Mouse (Mus musculus): ENCODE measurements at regions not wholly inside any gene's neighbourhood (a gene's known extent, or its start where the extent isn't known, plus 50 kb on each side); places are given as distances from the start of the nearest gene placed in this dataset.

GRCm38 (mm10) chr9:122568691-122569441 lies 178.3 kb upstream of the Topaz1 start:
- peak; percentile 20 to 33 for DNase-seq

- DNase-seq: peak in 1 of 2 experiments; percentile 6
These were observed 177.4 kb upstream of the Topaz1 start for GRCm38 (mm10) chr9:122569511-122570455.

DNA sequence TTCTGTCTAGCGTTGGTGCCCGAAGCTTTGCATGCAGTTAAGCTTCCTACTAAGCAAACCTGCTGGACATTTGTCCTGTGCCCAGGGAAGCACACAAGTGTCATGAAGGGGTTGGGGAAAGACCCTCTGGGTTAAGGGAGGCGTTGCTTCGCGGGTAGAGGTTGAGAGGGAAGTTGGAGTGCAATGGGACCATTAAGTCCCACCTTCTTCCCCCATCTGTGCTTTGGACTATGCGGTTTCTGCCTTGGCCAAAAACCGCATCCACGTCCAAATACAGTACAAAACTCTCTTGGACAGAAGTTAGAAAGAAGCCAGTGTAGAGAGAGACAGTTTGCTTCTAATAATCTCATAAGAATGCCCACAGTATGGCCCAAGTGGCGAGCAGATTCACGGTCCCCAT lies 176.1 kb upstream of the Topaz1 start:
- no peak for DNase-seq

GRCm38 (mm10) chr9:122571402-122572059 lies 175.6 kb upstream of the Topaz1 start:
- no peak for DNase-seq

GRCm38 (mm10) chr9:122572060-122572835 lies 174.9 kb upstream of the Topaz1 start:
- DNase-seq: peak; percentile 52 to 68

DNA sequence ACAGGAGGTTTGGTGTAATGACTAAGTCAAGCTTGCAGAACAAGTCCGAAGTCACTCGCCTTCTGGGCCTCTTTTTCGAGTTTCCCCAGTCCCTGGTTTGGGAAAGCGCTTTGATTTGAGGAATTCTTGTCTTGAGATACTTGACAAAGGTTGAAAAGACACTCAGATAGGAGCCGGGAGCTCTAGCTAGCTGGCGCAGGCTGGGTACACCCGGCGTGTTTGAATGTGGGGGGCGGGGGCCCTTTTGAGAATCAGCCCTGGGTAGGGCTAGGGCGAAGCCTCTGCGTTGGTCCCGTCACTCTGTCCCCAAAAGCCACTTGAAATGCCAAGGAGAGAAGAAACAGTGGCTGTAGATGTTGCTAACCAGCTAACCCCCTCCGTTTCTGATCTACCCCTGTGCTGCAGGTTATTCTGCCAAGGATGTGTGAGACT lies 174.3 kb upstream of the Topaz1 start:
- DNase-seq: no peak

DNA sequence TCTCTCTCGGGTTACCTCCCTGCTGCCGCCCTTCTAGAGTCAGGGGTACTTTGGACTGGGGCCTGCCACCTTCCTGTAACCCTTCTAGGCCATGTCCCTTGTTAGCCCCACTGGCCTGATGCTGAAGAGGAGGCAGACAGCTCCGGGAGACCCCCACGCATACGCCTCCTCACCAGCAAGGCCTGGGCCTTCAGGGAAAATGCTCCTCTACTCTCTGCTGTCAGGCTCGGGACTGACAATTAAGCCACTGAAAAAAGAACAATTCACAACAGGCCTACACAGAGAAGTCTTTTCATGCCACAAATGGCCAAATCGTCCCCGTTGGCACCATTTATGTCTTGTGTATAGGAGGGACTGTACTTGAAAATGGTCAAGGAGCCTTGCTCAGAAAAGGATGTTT lies 161.9 kb upstream of the Topaz1 start:
- no peak for DNase-seq

GRCm38 (mm10) chr9:122586421-122586820 lies 160.7 kb upstream of the Topaz1 start:
- DNase-seq: no peak

- no peak for DNase-seq
These were observed 160.2 kb upstream of the Topaz1 start for GRCm38 (mm10) chr9:122586986-122587385.

DNA sequence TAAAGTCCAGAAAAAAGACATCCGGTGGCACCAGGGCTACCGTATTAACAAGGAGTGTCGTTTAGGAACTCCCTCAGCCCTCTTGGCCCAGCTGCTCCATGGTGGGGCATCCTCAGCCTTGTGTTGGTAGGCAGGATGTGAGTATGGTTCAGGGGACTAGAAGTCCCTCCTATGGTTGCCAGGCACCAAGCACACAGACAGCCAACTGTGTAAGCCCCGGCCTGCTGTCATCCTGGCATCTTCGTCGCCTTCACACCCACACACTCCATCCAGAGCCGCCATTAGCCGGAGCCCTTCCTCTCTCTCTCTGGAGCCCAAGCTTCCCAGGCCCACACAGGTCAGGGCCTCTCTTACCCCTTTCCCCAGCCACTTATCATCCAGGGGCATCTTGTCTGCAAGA lies 158.9 kb upstream of the Topaz1 start:
- DNase-seq: no peak

GRCm38 (mm10) chr9:122592820-122593615 lies 154.1 kb upstream of the Topaz1 start:
- no peak for DNase-seq

DNA sequence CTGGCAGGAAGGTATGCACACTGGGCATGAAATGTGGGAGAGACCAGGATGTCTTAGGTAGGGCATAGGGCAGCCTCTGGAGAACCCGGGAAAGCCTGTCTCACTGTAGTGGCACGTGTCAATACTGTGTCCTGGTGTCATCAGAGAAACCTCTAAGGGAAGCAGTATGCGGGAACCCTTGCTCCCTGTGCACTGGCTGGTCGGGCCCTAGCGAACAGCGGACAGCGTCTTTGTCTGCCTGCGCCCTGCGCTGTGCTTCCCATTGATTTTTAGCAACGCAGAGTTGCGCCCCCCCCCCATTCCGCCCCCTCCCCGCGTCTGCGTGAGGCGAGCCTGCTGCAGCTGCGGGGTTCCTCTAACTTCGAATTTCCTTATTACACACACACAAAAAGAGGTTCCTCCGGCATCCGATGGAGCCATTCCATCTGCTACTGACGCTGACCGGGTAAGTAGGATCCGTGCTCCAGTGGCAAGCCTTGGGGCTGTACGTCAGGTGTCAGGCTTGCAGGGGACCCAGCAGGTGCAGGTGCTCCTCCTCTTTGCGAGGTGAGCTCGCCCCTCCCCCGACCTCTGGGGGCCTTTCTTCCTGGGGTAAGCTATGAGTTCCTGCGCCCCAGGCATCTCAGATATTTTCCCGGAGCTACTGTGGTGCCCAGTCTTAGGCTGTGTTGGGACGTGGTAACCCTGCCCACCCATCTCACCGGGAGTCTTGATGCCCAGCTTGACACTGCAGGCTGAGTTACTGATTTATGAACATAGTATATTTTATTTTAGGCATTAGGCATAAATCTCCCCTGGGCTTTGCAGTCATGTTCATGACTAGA lies 151.8 kb upstream of the Topaz1 start:
- no peak for DNase-seq

GRCm38 (mm10) chr9:122603106-122603505 lies 144.0 kb upstream of the Topaz1 start:
- no peak for DNase-seq

GRCm38 (mm10) chr9:122609616-122610015 lies 137.5 kb upstream of the Topaz1 start:
- no peak for DNase-seq

- DNase-seq: no peak
These were observed 136.2 kb upstream of the Topaz1 start for GRCm38 (mm10) chr9:122610918-122611317.

GRCm38 (mm10) chr9:122614579-122615252 lies 132.4 kb upstream of the Topaz1 start:
- DNase-seq: no peak

DNA sequence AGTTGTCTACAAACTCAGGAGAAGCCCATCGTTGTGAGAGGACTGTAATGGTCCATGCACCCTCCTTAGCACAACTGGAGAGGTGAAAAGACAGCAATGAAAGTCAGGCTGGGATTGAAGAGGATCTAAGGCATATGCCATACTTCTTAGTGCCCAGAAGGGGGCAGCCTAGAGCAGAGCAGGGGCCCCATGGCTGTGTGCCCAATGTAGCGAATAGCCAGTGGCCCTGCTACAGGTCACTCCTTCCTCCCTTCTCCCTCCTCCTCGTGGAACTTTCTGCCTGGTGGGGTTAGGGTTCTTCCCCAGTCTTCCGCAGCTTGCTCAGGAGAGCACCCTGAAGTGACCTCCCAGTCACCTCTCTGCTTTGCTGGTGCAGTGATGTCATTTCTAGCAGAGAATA lies 131.8 kb upstream of the Topaz1 start:
- DNase-seq: peak; percentile 43 to 54

- DNase-seq: peak in 1 of 2 experiments; percentile 26
These were observed 129.4 kb upstream of the Topaz1 start for GRCm38 (mm10) chr9:122617793-122618192.

DNA sequence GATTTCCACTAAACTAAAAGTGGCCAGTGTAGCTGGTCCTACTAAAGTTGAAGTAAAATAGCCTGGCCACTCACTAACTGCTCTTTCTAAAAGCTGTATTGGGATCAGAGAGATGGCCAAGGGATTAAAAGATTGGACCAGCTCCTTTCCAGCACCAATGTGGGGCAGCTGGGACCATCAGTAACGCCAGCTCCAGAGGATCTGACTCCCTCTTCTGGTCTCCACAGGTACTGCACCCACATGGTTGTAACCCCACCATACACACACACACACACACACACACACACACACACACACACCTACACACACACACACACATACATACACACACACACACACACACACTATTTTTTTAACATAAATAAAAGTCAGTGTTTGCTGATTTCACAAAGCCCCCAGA lies 122.1 kb upstream of the Topaz1 start:
- no peak for DNase-seq

- no peak for DNase-seq
These were observed 120.8 kb upstream of the Topaz1 start for GRCm38 (mm10) chr9:122626346-122626745.
